Mouse (Mus musculus) spleen, adult 2 months (tissue): ENCODE measurements at regions not wholly inside any gene's neighbourhood (a gene's known extent, or its start where the extent isn't known, plus 50 kb on each side); places are given as distances from the start of the nearest gene placed in this dataset.

Source experiments
- CTCF ChIP-seq: fragments of 200-500 bp; IDR thresholded peaks from 2 replicates; pipeline ENCODE4 v1.5.1; 2011; ENCODE audit warnings: mild to moderate bottlenecking, inconsistent platforms; ENCODE audit not compliant: insufficient read depth, insufficient read length, insufficient replicate concordance; ENCODE audit errors: extremely low read depth
- POLR2A ChIP-seq: fragments of 200-500 bp; IDR thresholded peaks from 2 replicates; pipeline ENCODE4 v1.6.1; 2011; ENCODE audit warnings: low read depth, low read length, inconsistent platforms

DNA sequence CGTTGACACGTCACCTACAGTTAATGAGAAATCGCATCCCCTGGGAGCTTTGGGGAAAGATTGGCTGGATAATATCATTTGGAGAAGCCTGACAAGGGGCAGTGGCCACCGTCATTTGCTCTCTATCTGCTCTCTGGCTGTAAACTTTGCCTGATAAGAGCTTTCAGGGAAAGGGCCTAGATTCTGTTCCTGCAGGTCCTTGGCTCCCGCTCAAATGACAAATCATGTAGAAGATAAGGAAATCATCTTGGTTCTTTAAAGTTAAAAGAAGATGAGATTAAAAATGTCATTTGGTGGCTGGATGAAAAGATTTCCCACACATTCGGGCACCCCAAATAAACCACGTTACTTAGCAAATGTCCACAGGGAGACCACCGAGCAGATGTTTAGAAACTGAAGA is 223.4 kb downstream of the Sipa1l2 start:
- no peak for TF ChIP-seq POLR2A
- TF ChIP-seq CTCF, result no peak
